Mouse (Mus musculus) MEL (cell line): Measurements from ENCODE around the gene Olfr972.

ENCODE experiments used
- CTCF ChIP-seq, 3 experiments: IDR thresholded peaks in 2 of 3; conservative IDR thresholded peaks in 1 of 3; 2 replicates each; pipeline ENCODE4 v1.5.1; 2011 to 2012; ENCODE audit warnings: low read length in 3 of 3, low read depth in 2 of 3, mild to moderate bottlenecking in 2 of 3, improper control_type of control experiment in 1 of 3, inconsistent platforms in 1 of 3, mixed read lengths in 1 of 3, moderate library complexity in 1 of 3; ENCODE audit not compliant: control insufficient read depth in 1 of 3, insufficient read depth in 1 of 3, poor library complexity in 1 of 3, severe bottlenecking in 1 of 3
- GATA1 ChIP-seq: IDR thresholded peaks from 2 replicates; pipeline ENCODE4 v1.6.1; 2011; ENCODE audit warnings: low read depth, low read length, improper control_type of control experiment
- MAFK ChIP-seq: IDR thresholded peaks from 2 replicates; pipeline ENCODE4 v1.6.1; 2011; ENCODE audit warnings: low read depth, mild to moderate bottlenecking, low read length, improper control_type of control experiment, borderline replicate concordance
- POLR2A ChIP-seq, 2 experiments: IDR thresholded peaks; 2 replicates each; pipeline ENCODE4 v1.6.1; 2011 to 2012; ENCODE audit warnings: low read length in 2 of 2, mild to moderate bottlenecking in 2 of 2, control low read depth in 1 of 2, improper control_type of control experiment in 1 of 2, low read depth in 1 of 2, moderate library complexity in 1 of 2; ENCODE audit not compliant: control insufficient read depth in 1 of 2, insufficient read depth in 1 of 2, poor library complexity in 1 of 2
- USF2 ChIP-seq, 2 experiments: IDR thresholded peaks; 2 replicates each; pipeline ENCODE4 v1.6.1; 2011 to 2012; ENCODE audit warnings: improper control_type of control experiment in 2 of 2, low read length in 2 of 2, borderline replicate concordance in 1 of 2, inconsistent platforms in 1 of 2, low read depth in 1 of 2, mild to moderate bottlenecking in 1 of 2; ENCODE audit not compliant: insufficient read depth in 1 of 2

GRCm38 (mm10) chr9:39907036-39907435, 40.8 kb downstream of the Olfr972 start, which contains the start of gene Olfr229:
- no peak for TF ChIP-seq GATA1
- no peak for TF ChIP-seq USF2 (IDR thresholded peaks at IDR 0.05; ENCODE audit: borderline replicate concordance in 1 of 2, insufficient read depth in 1 of 2, low read depth in 1 of 2, low read length in 2 of 2)
- no peak for TF ChIP-seq POLR2A (IDR thresholded peaks at IDR 0.05; ENCODE audit: control insufficient read depth in 1 of 2, insufficient read depth in 1 of 2, low read depth in 1 of 2, low read length in 2 of 2, poor library complexity in 1 of 2)
- TF ChIP-seq MAFK, result no peak
- no peak for TF ChIP-seq CTCF (IDR thresholded peaks at IDR 0.05 in 2 of 3, conservative IDR thresholded peaks at IDR 0.05 in 1 of 3; ENCODE audit: control insufficient read depth in 1 of 3, insufficient read depth in 1 of 3, low read depth in 2 of 3, low read length in 3 of 3, poor library complexity in 1 of 3, severe bottlenecking in 1 of 3)
